Mouse (Mus musculus) midbrain, embryonic 13.5 days (tissue): Measurements from ENCODE around the gene Csf3. TPM values are rescaled to one million over a fixed set of nuclear protein-coding genes. Genes with fewer than 3 reads are reported as not detected.

ENCODE experiments used
- ATAC-seq: fragments of 200-750 bp; cut with Nextera tagmentation; 2 replicates; pipeline ENCODE4 v1.8.0; 2017; ENCODE audit warnings: mild to moderate bottlenecking, moderate TSS enrichment, moderate library complexity
- H3K27ac ChIP-seq: fragments of 300-500 bp; sonication (generic); 2 replicates; pipeline ENCODE4 v1.5.1; 2015; ENCODE audit warnings: inconsistent platforms, mild to moderate bottlenecking, moderate library complexity
- H3K27me3 ChIP-seq: fragments of 300-500 bp; sonication (generic); 2 replicates; pipeline ENCODE4 v1.6.1; 2015; ENCODE audit warnings: mild to moderate bottlenecking, inconsistent platforms
- H3K36me3 ChIP-seq: fragments of 300-500 bp; sonication (generic); 2 replicates; pipeline ENCODE4 v1.6.1; 2015; ENCODE audit warnings: mild to moderate bottlenecking, inconsistent platforms
- H3K4me1 ChIP-seq: fragments of 300-500 bp; sonication (generic); replicated peaks from 2 replicates; pipeline ENCODE4 v1.6.1; 2015; ENCODE audit warnings: inconsistent platforms
- H3K4me2 ChIP-seq: fragments of 300-500 bp; sonication (generic); replicated peaks from 2 replicates; pipeline ENCODE4 v1.6.1; 2015; ENCODE audit warnings: moderate library complexity, mild to moderate bottlenecking, inconsistent platforms
- H3K4me3 ChIP-seq: fragments of 300-500 bp; sonication (generic); replicated peaks from 2 replicates; pipeline ENCODE4 v1.5.1; 2015; ENCODE audit warnings: mild to moderate bottlenecking, inconsistent platforms
- H3K9ac ChIP-seq: fragments of 300-500 bp; sonication (generic); replicated peaks from 2 replicates; pipeline ENCODE4 v1.6.1; 2015; ENCODE audit warnings: mild to moderate bottlenecking, inconsistent platforms
- H3K9me3 ChIP-seq: fragments of 300-500 bp; sonication (generic); 2 replicates; pipeline ENCODE4 v1.6.1; 2016; ENCODE audit warnings: mild to moderate bottlenecking, inconsistent platforms
- WGBS: fragments of 180-500 bp; shearing (Covaris S2); methylation state at CpG from one replicate; pipeline ENCODE4 v1.1.7; 2015; 5-methylcytosine and 5-hydroxymethylcytosine counted together
- polyA plus RNA-seq: library from polyadenylated mRNA; unstranded; fragments of >200 nt; fragmentation: Nextera tagmentation; extraction: Ambion mirVana; gene quantifications from 2 replicates; pipeline ENCODE4 v1.2.1, GENCODE M21; 2015

Csf3 gene
- polyA plus RNA-seq, 1 experiment from 2014 or later = not detected

DNA sequence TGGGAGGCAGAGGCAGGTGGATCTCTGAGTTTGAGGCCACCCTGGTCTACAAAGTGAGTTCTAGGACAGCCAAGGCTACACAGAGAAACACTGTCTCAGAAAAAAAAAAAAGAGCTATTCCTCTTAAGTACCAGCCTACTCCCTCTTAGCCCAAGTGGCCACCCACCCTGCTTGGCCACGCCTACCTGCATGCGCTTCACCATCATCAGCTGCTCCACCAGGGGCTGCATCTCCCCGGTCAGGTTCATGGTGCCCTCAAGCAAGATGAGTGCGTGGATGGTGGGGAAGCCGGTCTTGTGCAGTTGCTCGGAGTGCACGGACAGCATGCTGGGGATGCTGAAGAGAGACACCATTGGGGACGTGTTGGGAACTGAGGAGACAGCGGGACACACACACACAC is 14.9 kb downstream of the Csf3 start:
- H3K4me3 ChIP-seq = no peak overlapping the region
- no peaks in the 10 kb centered on the region for H3K9me3 ChIP-seq
- H3K27me3 ChIP-seq = no peaks in the 10 kb centered on the region
- WGBS = 94% methylated on average over 9 of the region's 9 CpGs
- H3K27ac ChIP-seq = no peak overlapping the region
- H3K36me3 ChIP-seq = peaks cover 72% of the 10 kb centered on the region
- H3K4me1 ChIP-seq = peaks cover 8% of the 10 kb centered on the region
- H3K9ac ChIP-seq = no peak overlapping the region
- ATAC-seq = no peak
- H3K4me2 ChIP-seq = no peak overlapping the region

DNA sequence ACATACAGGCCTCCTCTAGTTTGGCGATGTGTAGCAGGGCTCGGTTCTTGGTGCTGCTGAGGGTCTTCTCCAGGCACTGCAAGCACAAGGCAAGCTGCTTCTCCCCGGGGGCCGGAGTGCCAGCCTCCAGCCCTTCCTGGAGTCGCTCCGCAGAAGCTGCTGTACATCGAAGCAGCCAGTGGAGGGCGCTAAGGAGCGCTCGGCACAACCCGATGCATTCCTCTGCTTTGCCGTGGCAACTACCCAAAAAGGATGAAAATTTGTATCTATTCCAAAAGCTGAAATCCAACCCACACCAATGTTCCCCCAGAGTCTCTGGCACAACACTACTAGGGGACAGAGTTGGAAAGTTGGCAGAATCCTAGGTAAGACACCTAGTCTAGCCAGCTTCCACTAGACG is 16.8 kb downstream of the Csf3 start:
- WGBS = 14% methylated on average over 13 of the region's 13 CpGs
- Histone ChIP-seq H3K27ac (no peak overlapping the region), H3K4me3 (no peak overlapping the region), H3K4me2 (no peak overlapping the region), H3K9me3 (no peaks in the 10 kb centered on the region), H3K4me1 (peaks cover 8% of the 10 kb centered on the region), H3K36me3 (peaks cover 55% of the 10 kb centered on the region), H3K9ac (no peak overlapping the region), H3K27me3 (no peaks in the 10 kb centered on the region)
- 0 out of 2 replicates have a peak, but pooled peaks have one; percentile 24 for ATAC-seq

DNA sequence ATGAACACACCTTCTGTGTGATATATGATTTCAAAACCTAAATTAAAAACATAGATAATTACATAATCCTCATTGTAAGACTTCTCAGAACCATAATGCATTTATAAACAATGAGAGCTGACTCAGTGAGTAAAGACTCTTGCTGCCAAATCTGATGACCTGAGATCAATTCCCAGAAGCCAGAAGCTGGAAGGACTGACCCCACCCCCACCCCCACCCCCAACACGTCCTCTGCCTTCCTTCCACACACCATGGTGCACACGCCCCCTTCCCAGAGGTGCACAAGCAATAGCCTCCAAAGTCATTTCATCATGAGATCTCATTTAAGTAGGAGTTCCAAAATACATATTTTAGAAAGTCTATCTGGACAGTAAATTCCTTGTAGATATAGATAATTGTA is 19.7 kb downstream of the Csf3 start:
- H3K27ac ChIP-seq = no peak overlapping the region
- H3K36me3 ChIP-seq = peaks cover 54% of the 10 kb centered on the region
- H3K9me3 ChIP-seq = no peaks in the 10 kb centered on the region
- H3K9ac ChIP-seq = no peak overlapping the region
- no peak overlapping the region for H3K4me3 ChIP-seq
- H3K4me1 ChIP-seq = peaks cover 8% of the 10 kb centered on the region
- WGBS = 76% methylated on average over 2 of the region's 2 CpGs
- no peaks in the 10 kb centered on the region for H3K27me3 ChIP-seq
- ATAC-seq = no peak
- no peak overlapping the region for H3K4me2 ChIP-seq

DNA sequence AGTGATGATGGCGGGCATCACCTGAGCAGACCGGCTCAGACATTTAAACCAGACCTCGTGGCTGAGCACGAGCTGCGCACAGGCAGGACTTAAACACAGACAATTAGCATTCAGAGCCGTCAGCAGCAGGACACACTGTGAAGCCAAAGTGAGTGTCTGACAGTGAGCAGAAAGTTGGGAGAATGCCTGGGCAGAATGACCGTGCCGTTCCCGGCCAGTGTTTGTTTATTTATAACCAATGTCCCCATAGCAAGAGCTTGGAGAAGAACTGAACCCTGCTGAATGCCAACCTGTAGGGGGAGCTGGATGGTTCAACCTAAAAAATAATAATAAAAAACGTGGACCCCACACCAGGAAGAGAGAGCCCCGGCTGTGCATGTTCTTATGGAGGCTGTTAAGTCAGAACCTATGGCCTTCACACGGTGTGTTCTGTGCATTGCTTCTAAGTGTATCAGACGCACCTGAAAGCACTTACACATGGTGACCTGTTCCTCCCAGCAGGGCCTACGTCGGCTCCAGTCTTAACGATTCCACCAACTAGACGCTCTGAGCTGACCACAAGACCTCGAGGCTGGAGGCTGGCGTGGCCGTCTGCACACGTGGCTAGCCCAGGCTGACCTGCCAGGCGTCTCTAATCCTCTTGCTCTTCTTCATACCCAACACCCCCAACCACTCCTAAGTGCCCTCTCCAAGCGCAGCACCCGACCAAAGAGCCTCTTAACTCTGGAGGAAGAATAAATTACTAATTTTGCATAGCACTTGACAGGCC is 20.6 kb downstream of the Csf3 start:
- 71% methylated on average over 24 of the region's 24 CpGs for WGBS

DNA sequence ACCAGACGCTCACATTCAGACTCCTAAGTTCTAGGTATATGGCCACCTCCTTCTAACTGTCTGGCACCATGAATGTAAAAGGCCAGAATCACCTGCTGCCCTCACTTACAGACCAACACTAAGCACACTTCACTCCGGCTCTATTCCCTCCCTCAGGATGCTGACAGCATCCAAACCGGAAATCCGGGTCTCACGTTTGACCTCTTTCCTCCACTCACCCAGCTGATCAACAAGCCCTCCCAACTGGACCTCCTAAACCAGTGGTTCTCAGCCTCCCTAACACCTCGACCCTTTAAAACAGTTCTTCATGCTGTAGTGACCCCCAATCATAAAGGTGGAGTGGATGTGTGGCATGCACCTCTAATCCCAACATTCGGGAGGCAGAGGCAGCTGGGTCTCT is 22.0 kb downstream of the Csf3 start:
- 85% methylated on average over 7 of the region's 7 CpGs for WGBS
- Histone ChIP-seq H3K9me3 (no peaks in the 10 kb centered on the region), H3K4me3 (no peak overlapping the region), H3K4me1 (peaks cover 7% of the 10 kb centered on the region), H3K27me3 (no peaks in the 10 kb centered on the region), H3K27ac (no peak overlapping the region), H3K9ac (no peak overlapping the region), H3K4me2 (no peak overlapping the region), H3K36me3 (peaks cover 51% of the 10 kb centered on the region)
- ATAC-seq = no peak

More for the DNA sequence above, 20.6 kb downstream of the Csf3 start:
- H3K4me3 ChIP-seq = no peak overlapping the region
- ATAC-seq = peak; percentile 37; the same call in 1 of the 2 replicates
- no peaks in the 10 kb centered on the region for H3K9me3 ChIP-seq
- peaks cover 8% of the 10 kb centered on the region for H3K4me1 ChIP-seq
- no peak overlapping the region for H3K4me2 ChIP-seq
- no peaks in the 10 kb centered on the region for H3K27me3 ChIP-seq
- H3K9ac ChIP-seq = no peak overlapping the region
- peaks cover 54% of the 10 kb centered on the region for H3K36me3 ChIP-seq
- no peak overlapping the region for H3K27ac ChIP-seq

DNA sequence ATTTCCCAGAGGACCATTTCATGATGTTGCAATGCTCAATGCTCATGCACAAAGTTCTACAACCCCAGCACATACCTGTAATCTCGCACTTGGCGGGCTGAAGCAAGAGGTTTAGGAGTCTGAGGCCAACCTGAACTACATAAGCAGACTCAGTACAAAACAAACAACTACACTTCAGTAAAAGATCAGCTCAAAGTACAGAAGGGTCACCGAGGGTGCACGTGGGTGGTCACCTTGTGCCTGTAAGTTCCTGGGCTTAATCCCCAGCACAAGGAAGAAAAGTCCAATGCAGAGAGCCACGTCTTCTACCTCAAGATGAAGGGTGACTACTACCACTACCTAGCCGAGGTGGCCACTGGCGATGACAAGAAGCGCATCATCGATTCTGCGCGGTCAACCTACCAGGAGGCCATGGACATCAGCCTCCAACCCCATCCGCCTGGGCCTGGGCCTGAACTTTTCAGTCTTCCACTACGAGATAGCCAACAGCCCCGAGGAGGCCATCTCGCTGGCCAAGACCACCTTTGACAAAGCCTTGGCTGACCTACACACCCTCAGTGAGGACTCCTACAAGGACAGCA is 25.0 kb downstream of the Csf3 start:
- WGBS = 97% methylated on average over 15 of the region's 15 CpGs
- Histone ChIP-seq H3K27ac (no peak overlapping the region), H3K27me3 (no peaks in the 10 kb centered on the region), H3K9ac (no peak overlapping the region), H3K4me1 (peaks cover 23% of the 10 kb centered on the region), H3K36me3 (peaks cover 46% of the 10 kb centered on the region), H3K4me2 (no peak overlapping the region), H3K4me3 (no peak overlapping the region), H3K9me3 (no peaks in the 10 kb centered on the region)
- no peak for ATAC-seq

DNA sequence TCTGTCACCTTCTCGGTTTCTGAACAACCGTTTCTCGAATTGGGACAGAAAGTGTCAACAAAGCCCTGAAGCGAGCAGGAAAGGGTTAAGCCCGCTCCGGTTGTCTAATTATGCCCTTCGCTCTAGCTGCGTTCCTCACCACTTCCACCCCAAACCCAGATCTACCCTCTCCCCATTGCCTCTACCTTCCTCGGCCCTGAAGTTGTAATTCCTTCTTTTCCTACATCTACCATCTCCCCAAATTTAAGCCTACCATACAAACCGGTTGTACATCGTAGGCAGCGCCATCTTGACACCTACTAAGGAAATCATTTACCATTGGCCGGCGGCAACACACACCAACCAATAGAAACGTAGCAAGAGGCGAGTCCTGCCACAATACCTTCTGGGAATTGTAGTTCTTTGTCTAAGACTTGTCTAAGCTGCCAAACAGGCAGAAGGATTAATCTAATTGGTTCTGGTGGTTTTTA is 28.1 kb downstream of the Csf3 start, which contains the start of gene Med24:
Gene Med24 (minus strand): TSS at position 317 of the 470 bp plus-strand sequence.
- peaks cover 35% of the 10 kb centered on the region for H3K36me3 ChIP-seq
- WGBS = 0% methylated on average over 16 of the region's 16 CpGs
- peak within 1 kb of the TSS; percentile 74 for H3K27ac ChIP-seq
- peak within 1 kb of the TSS; percentile 83 for H3K4me2 ChIP-seq
- no peaks in the 10 kb centered on the region for H3K9me3 ChIP-seq
- no peaks in the 10 kb centered on the region for H3K27me3 ChIP-seq
- H3K4me1 ChIP-seq = peaks cover 32% of the 10 kb centered on the region
- ATAC-seq = peak; percentile 97
- H3K9ac ChIP-seq = peak within 1 kb of the TSS; percentile 70
- H3K4me3 ChIP-seq = peak within 1 kb of the TSS; percentile 61

DNA sequence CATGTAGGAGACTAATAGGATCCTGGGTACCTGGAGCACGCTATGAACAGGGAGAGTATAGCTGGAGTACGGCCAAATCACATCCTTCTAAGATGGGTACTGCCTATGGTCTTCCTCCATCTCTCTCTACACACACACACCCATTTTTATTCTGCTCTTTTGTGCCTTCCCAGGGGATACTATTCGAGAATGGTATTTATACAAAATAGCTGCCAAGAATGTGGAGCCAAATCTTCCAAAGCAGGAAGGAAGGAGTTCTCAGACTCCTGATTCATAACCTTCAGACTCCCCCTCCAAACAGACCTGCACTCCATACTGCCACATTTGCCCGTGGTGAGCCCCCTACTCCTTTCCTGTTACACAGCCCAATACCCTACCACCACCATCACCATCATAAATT is 29.7 kb downstream of the Csf3 start:
- H3K4me3 ChIP-seq = no peak overlapping the region
- H3K9me3 ChIP-seq = no peaks in the 10 kb centered on the region
- peak overlapping the region; percentile 42; the same call in 1 of the 2 replicates for H3K27ac ChIP-seq
- H3K27me3 ChIP-seq = no peaks in the 10 kb centered on the region
- WGBS = 67% methylated on average over 4 of the region's 4 CpGs
- ATAC-seq = no peak
- no peak overlapping the region; the same call in 1 of the 2 replicates for H3K9ac ChIP-seq
- no peak overlapping the region for H3K4me2 ChIP-seq
- peaks cover 19% of the 10 kb centered on the region for H3K36me3 ChIP-seq
- H3K4me1 ChIP-seq = peaks cover 32% of the 10 kb centered on the region

DNA sequence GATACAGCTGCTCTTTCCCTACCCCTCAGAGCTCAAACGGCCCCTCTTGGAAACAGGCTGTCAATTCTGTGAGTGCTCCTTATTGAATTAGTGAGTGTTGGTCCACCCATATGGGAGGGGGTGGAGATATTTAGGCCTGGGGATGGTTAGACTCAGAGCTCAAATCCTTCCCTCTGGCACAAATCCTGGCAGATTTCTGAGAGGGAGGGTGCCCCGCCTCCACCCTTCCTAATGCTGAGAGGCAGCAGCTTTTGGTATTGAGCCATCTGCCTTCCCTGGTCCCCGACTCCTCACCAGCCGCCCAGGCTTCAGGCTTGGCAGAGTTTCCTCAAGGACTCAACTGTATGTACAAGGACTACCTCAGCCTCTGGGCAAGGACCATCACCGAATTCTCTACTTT is 30.1 kb downstream of the Csf3 start:
- 0 out of 2 replicates have a peak, but pooled peaks have one; percentile 10 for ATAC-seq
- Histone ChIP-seq H3K27ac (peak overlapping the region; percentile 42; the same call in 1 of the 2 replicates), H3K36me3 (peaks cover 15% of the 10 kb centered on the region), H3K4me1 (peaks cover 32% of the 10 kb centered on the region), H3K27me3 (no peaks in the 10 kb centered on the region), H3K9ac (no peak overlapping the region), H3K4me2 (no peak overlapping the region), H3K4me3 (no peak overlapping the region), H3K9me3 (no peaks in the 10 kb centered on the region)
- 53% methylated on average over 5 of the region's 5 CpGs for WGBS

DNA sequence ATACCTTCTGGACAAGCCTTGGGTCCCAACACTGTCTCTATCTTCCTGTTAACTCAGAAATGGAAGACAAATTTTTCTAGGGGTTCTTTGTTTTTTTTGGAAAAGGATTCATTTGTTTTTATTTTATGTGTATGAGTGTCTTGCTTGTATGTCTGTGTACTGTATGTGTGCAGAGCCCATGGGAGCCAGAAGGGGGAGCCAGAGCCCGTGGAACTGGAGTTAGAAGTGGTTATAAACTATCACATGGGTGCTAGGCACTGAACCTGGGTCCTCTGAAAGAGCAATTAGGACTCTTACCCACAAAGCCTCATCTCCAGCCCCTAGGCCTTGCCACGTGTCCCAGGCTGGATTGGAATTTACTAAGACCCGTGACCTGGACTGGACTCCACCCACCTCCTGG is 33.0 kb downstream of the Csf3 start:
- Histone ChIP-seq H3K4me1 (peaks cover 31% of the 10 kb centered on the region), H3K4me3 (no peak overlapping the region), H3K36me3 (no peaks in the 10 kb centered on the region), H3K27ac (no peak overlapping the region), H3K4me2 (no peak overlapping the region), H3K9me3 (no peaks in the 10 kb centered on the region), H3K9ac (no peak overlapping the region), H3K27me3 (no peaks in the 10 kb centered on the region)
- 67% methylated on average over 3 of the region's 3 CpGs for WGBS
- no peak for ATAC-seq

DNA sequence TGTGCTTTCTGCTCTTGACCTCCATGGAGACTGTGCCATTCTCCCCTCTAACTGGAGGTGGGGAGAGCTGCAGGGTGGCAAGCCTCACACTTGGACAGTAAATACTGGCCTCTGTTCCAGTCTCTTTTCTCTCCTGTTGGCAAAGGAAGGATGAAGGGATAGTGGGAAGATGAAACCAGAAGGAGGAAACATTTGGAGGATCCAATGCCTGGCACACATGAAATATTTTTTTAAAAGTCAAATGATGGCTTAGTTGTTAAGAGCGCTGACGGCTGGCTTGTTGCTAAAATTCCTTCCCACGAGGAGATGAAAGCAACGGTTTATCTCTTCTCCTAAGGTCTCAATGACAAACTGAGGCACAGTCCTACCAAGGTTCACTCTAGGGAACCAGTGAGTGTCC is 34.0 kb downstream of the Csf3 start:
- no peak overlapping the region for H3K4me3 ChIP-seq
- peaks cover 34% of the 10 kb centered on the region for H3K4me1 ChIP-seq
- H3K27ac ChIP-seq = no peak overlapping the region
- no peak overlapping the region for H3K4me2 ChIP-seq
- ATAC-seq = no peak
- no peak overlapping the region for H3K9ac ChIP-seq
- H3K36me3 ChIP-seq = no peaks in the 10 kb centered on the region
- no peaks in the 10 kb centered on the region for H3K9me3 ChIP-seq
- 90% methylated on average over 4 of the region's 4 CpGs for WGBS
- no peaks in the 10 kb centered on the region for H3K27me3 ChIP-seq

DNA sequence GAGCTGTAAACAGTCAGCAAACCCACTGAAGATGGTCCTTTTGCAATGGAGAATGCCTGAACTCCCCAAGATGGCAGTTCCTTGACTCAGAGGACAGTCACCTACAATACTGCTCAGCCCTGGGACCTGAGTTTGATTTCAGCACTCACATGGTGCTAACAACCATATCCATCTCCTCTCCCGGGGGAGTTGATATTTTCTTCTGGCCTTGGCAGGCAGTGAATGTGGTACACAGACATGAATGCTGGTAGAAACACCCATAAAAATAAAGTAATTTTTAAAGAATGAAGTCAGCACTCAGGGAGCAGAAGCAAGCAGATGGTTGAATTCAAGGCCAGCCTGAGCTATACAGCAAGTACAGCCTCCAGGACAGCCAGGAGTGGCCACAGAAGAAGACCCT is 35.1 kb downstream of the Csf3 start:
- ATAC-seq = no peak

More for the DNA sequence above, 35.1 kb downstream of the Csf3 start:
- no peak overlapping the region for H3K9ac ChIP-seq
- H3K27me3 ChIP-seq = no peaks in the 10 kb centered on the region
- WGBS = 86% methylated on average over 1 of the region's 1 CpGs
- H3K4me2 ChIP-seq = no peak overlapping the region
- no peak overlapping the region for H3K27ac ChIP-seq
- peaks cover 38% of the 10 kb centered on the region for H3K4me1 ChIP-seq
- H3K36me3 ChIP-seq = no peaks in the 10 kb centered on the region
- H3K4me3 ChIP-seq = no peak overlapping the region
- H3K9me3 ChIP-seq = no peaks in the 10 kb centered on the region
